Comparison of ENCODE assay signal across 19 mouse cellular contexts in the genomic region with DNA sequence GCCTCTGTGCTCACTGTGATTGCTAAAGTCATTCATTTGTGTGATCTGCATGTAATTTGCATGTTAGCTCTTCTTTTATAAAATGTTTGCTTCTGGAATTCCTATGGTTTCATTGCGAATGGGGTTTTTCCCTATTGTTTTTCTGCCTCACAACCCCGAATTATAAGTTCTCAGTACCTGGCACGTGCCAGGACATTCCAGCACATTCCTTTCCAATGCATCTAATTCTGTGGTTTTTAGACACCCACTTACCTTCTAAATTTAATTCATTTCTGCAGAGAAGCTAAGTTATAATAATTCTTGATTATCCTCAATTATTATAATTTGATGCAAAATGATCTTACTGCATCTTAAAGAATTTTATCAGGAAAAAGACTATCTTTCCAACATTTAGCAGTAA.
"Had no signal": no experiment of that assay in that cellular context is flagged by ENCODE, and none has a peak within 500 bp of the region (broad histone marks: within the 10 kb centered on the region; RNA-seq: fewer than 3 reads in every experiment).

No protein-coding gene starts in this region.

- H3K9ac ChIP-seq: lung, embryonic 15.5 days; midbrain, embryonic 13.5 days; midbrain, embryonic 15.5 days; neural tube, embryonic 12.5 days had no signal

- ATAC-seq: lung, postnatal 0 days; midbrain, embryonic 13.5 days; midbrain, embryonic 15.5 days had no signal

- H3K27me3 ChIP-seq: lung, embryonic 15.5 days; megakaryocyte, embryonic 14.5 days; midbrain, embryonic 13.5 days; midbrain, embryonic 15.5 days; neural tube, embryonic 12.5 days had no signal

- H3K9me3 ChIP-seq: lung, embryonic 15.5 days; midbrain, embryonic 13.5 days; midbrain, embryonic 15.5 days; neural tube, embryonic 12.5 days had no signal

- H3K4me1 ChIP-seq: lung, embryonic 15.5 days; megakaryocyte, embryonic 14.5 days; neural tube, embryonic 12.5 days had no signal

- H3K4me2 ChIP-seq: lung, embryonic 15.5 days; midbrain, embryonic 11.5 days; midbrain, embryonic 13.5 days; midbrain, embryonic 15.5 days; neural tube, embryonic 12.5 days had no signal

- DNase-seq: lung, adult 2 months; lung, postnatal 14 days; lung, postnatal 36 days; retina, postnatal 1 day; right cerebral cortex, adult 18-20 months; right cerebral cortex, postnatal 25 days; right cerebral cortex, postnatal 4 days; spleen, adult 18-20 months; thymus, adult 18-20 months; thymus, postnatal 14 days; thymus, postnatal 36 days had no signal

- H3K36me3 ChIP-seq: lung, embryonic 15.5 days; midbrain, embryonic 13.5 days; midbrain, embryonic 15.5 days; neural tube, embryonic 12.5 days had no signal

- H3K27ac ChIP-seq: lung, embryonic 15.5 days; macrophage; midbrain, embryonic 15.5 days; neural tube, embryonic 12.5 days had no signal

- H3K4me3 ChIP-seq: lung, embryonic 15.5 days; megakaryocyte, embryonic 14.5 days; midbrain, embryonic 13.5 days; midbrain, embryonic 15.5 days; neural tube, embryonic 12.5 days had no signal
